Mouse (Mus musculus): ENCODE results near the gene Auh. TPM values are rescaled to one million over a fixed set of nuclear protein-coding genes. Genes with fewer than 3 reads are reported as not detected.

The Auh gene
- polyA plus RNA-seq, 1 experiment: 6.8 TPM

- Histone ChIP-seq H3K27me3 (ENCODE audit: control insufficient read depth) (peaks cover 23% of the 10 kb centered on the region), H3K4me3 (replicated peaks) (no peak overlapping the region), H3K36me3 (ENCODE audit: control insufficient read depth) (peaks cover 24% of the 10 kb centered on the region), H3K9me3 (ENCODE audit: control insufficient read depth, low read length) (no peaks in the 10 kb centered on the region), H3K4me1 (ENCODE audit: control insufficient read depth) (peaks cover 75% of the 10 kb centered on the region)
- no peak for TF ChIP-seq GATA1 (IDR thresholded peaks at IDR 0.05; ENCODE audit: low read length)
- no peak for TF ChIP-seq TAL1 (IDR thresholded peaks at IDR 0.05; ENCODE audit: low read length)
These were observed 101.3 kb downstream of the Auh start for GRCm38 (mm10) chr13:52828217-52828616.

GRCm38 (mm10) chr13:52826666-52827065 is 102.8 kb downstream of the Auh start:
- H3K4me3 ChIP-seq (replicated peaks): no peak overlapping the region
- no peaks in the 10 kb centered on the region for H3K9me3 ChIP-seq (ENCODE audit: control insufficient read depth, low read length)
- peaks cover 17% of the 10 kb centered on the region for H3K36me3 ChIP-seq (ENCODE audit: control insufficient read depth)
- peaks cover 35% of the 10 kb centered on the region for H3K27me3 ChIP-seq (ENCODE audit: control insufficient read depth)
- peaks cover 59% of the 10 kb centered on the region for H3K4me1 ChIP-seq (ENCODE audit: control insufficient read depth)
- no peak for TF ChIP-seq GATA1 (IDR thresholded peaks at IDR 0.05; ENCODE audit: low read length)
- TF ChIP-seq TAL1 (IDR thresholded peaks at IDR 0.05; ENCODE audit: low read length): no peak

GRCm38 (mm10) chr13:52824754-52825153 is 104.7 kb downstream of the Auh start:
- Histone ChIP-seq H3K36me3 (ENCODE audit: control insufficient read depth) (peaks cover 3% of the 10 kb centered on the region), H3K4me3 (replicated peaks) (no peak overlapping the region), H3K27me3 (ENCODE audit: control insufficient read depth) (peaks cover 45% of the 10 kb centered on the region), H3K4me1 (ENCODE audit: control insufficient read depth) (peaks cover 40% of the 10 kb centered on the region), H3K9me3 (ENCODE audit: control insufficient read depth, low read length) (no peaks in the 10 kb centered on the region)
- TF ChIP-seq GATA1 (IDR thresholded peaks at IDR 0.05; ENCODE audit: low read length) (no peak), TAL1 (IDR thresholded peaks at IDR 0.05; ENCODE audit: low read length) (no peak)

- H3K4me1 ChIP-seq (ENCODE audit: control insufficient read depth): peaks cover 23% of the 10 kb centered on the region
- TF ChIP-seq TAL1 (IDR thresholded peaks at IDR 0.05; ENCODE audit: low read length) (no peak), GATA1 (IDR thresholded peaks at IDR 0.05; ENCODE audit: low read length) (no peak)
- H3K36me3 ChIP-seq (ENCODE audit: control insufficient read depth): no peaks in the 10 kb centered on the region
- no peaks in the 10 kb centered on the region for H3K9me3 ChIP-seq (ENCODE audit: control insufficient read depth, low read length)
- peaks cover 49% of the 10 kb centered on the region for H3K27me3 ChIP-seq (ENCODE audit: control insufficient read depth)
- no peak overlapping the region for H3K4me3 ChIP-seq (replicated peaks)
These were observed 107.0 kb downstream of the Auh start for GRCm38 (mm10) chr13:52822165-52823149.

GRCm38 (mm10) chr13:52821571-52821970 is 107.9 kb downstream of the Auh start:
- Histone ChIP-seq H3K4me3 (replicated peaks) (no peak overlapping the region), H3K4me1 (ENCODE audit: control insufficient read depth) (peaks cover 15% of the 10 kb centered on the region), H3K27me3 (ENCODE audit: control insufficient read depth) (peaks cover 47% of the 10 kb centered on the region), H3K36me3 (ENCODE audit: control insufficient read depth) (no peaks in the 10 kb centered on the region), H3K9me3 (ENCODE audit: control insufficient read depth, low read length) (no peaks in the 10 kb centered on the region)
- TF ChIP-seq TAL1 (IDR thresholded peaks at IDR 0.05; ENCODE audit: low read length): no peak

- Histone ChIP-seq H3K27me3 (ENCODE audit: control insufficient read depth) (peaks cover 39% of the 10 kb centered on the region), H3K9me3 (ENCODE audit: control insufficient read depth, low read length) (no peaks in the 10 kb centered on the region), H3K4me3 (replicated peaks) (no peak overlapping the region), H3K36me3 (ENCODE audit: control insufficient read depth) (no peaks in the 10 kb centered on the region), H3K4me1 (ENCODE audit: control insufficient read depth) (peaks cover 12% of the 10 kb centered on the region)
- TF ChIP-seq TAL1 (IDR thresholded peaks at IDR 0.05; ENCODE audit: low read length) (no peak), GATA1 (IDR thresholded peaks at IDR 0.05; ENCODE audit: low read length) (no peak)
These were observed 109.6 kb downstream of the Auh start for GRCm38 (mm10) chr13:52819901-52820300.

- peaks cover 14% of the 10 kb centered on the region for H3K4me1 ChIP-seq (ENCODE audit: control insufficient read depth)
- no peaks in the 10 kb centered on the region for H3K36me3 ChIP-seq (ENCODE audit: control insufficient read depth)
- peaks cover 30% of the 10 kb centered on the region for H3K27me3 ChIP-seq (ENCODE audit: control insufficient read depth)
- no peak overlapping the region for H3K4me3 ChIP-seq (replicated peaks)
- no peak for TF ChIP-seq GATA1 (IDR thresholded peaks at IDR 0.05; ENCODE audit: low read length)
- no peak for TF ChIP-seq TAL1 (IDR thresholded peaks at IDR 0.05; ENCODE audit: low read length)
- H3K9me3 ChIP-seq (ENCODE audit: control insufficient read depth, low read length): no peaks in the 10 kb centered on the region
These were observed 110.7 kb downstream of the Auh start for GRCm38 (mm10) chr13:52818760-52819159.

- peaks cover 24% of the 10 kb centered on the region for H3K27me3 ChIP-seq (ENCODE audit: control insufficient read depth)
- no peaks in the 10 kb centered on the region for H3K9me3 ChIP-seq (ENCODE audit: control insufficient read depth, low read length)
- no peaks in the 10 kb centered on the region for H3K36me3 ChIP-seq (ENCODE audit: control insufficient read depth)
- peaks cover 19% of the 10 kb centered on the region for H3K4me1 ChIP-seq (ENCODE audit: control insufficient read depth)
- H3K4me3 ChIP-seq (replicated peaks): no peak overlapping the region
- TF ChIP-seq GATA1 (IDR thresholded peaks at IDR 0.05; ENCODE audit: low read length): no peak
- no peak for TF ChIP-seq TAL1 (IDR thresholded peaks at IDR 0.05; ENCODE audit: low read length)
These were observed 111.4 kb downstream of the Auh start for GRCm38 (mm10) chr13:52817991-52818491.

GRCm38 (mm10) chr13:52813750-52814149 is 115.7 kb downstream of the Auh start:
- TF ChIP-seq TAL1 (IDR thresholded peaks at IDR 0.05; ENCODE audit: low read length) (no peak), GATA1 (IDR thresholded peaks at IDR 0.05; ENCODE audit: low read length) (no peak)
- peaks cover 14% of the 10 kb centered on the region for H3K4me1 ChIP-seq (ENCODE audit: control insufficient read depth)
- no peaks in the 10 kb centered on the region for H3K36me3 ChIP-seq (ENCODE audit: control insufficient read depth)
- peaks cover 6% of the 10 kb centered on the region; the same call in 1 of the 2 replicates for H3K27me3 ChIP-seq (ENCODE audit: control insufficient read depth)
- no peak overlapping the region for H3K4me3 ChIP-seq (replicated peaks)
- no peaks in the 10 kb centered on the region for H3K9me3 ChIP-seq (ENCODE audit: control insufficient read depth, low read length)
